ENCODE assay signal across 9 mouse cellular contexts in genomic region chr5:46445122-46445521, GRCm38 (mm10).
DNase-seq lines count a peak whose midpoint lies in the region; ATAC-seq and TF ChIP-seq lines count a peak whose summit lies in the region.
"Had no signal": no experiment of that assay in that cellular context is flagged by ENCODE, and none has a peak within 500 bp of the region (broad histone marks: within the 10 kb centered on the region; RNA-seq: fewer than 3 reads in every experiment).

No protein-coding gene starts in this region.

- WGBS in kidney, postnatal 0 days, result 25% methylated on average over 7 of the region's 7 CpGs
- 31% methylated on average over 7 of the region's 7 CpGs for WGBS in embryonic facial prominence, embryonic 11.5 days
- 31% methylated on average over 7 of the region's 7 CpGs for WGBS in hindbrain, postnatal 0 days
- 12% methylated on average over 7 of the region's 7 CpGs for WGBS in neural tube, embryonic 12.5 days

- no peaks in the 10 kb centered on the region for H3K27me3 ChIP-seq in kidney, postnatal 0 days (ENCODE audit: insufficient read depth, low read length)
- no peaks in the 10 kb centered on the region for H3K27me3 ChIP-seq in embryonic facial prominence, embryonic 11.5 days (ENCODE audit: control insufficient read depth, insufficient read depth, low read length)
- no peaks in the 10 kb centered on the region for H3K27me3 ChIP-seq in hindbrain, postnatal 0 days (ENCODE audit: insufficient read depth, low read length)
- H3K27me3 ChIP-seq in neural tube, embryonic 12.5 days (replicated peaks), result no peaks in the 10 kb centered on the region

- DNase-seq in kidney, postnatal 0 days (ENCODE audit: low spot score), result no peak
- no peak for DNase-seq in kidney, adult 8-10 months
- DNase-seq in embryonic facial prominence, embryonic 11.5 days (ENCODE audit: low spot score), result peak; percentile 30
- DNase-seq in hindbrain, postnatal 0 days (ENCODE audit: low spot score), result no peak
- no peak for DNase-seq in adrenal gland, adult 18-20 months (ENCODE audit: low spot score in 2 of 2)
- DNase-seq in testis, postnatal 14 days (ENCODE audit: low spot score), result no peak
- DNase-seq: kidney, adult 9 months; right cerebral cortex, postnatal 14 days had no signal

- no peaks in the 10 kb centered on the region; the same call in 1 of the 2 replicates for H3K4me1 ChIP-seq in kidney, postnatal 0 days (replicated peaks; ENCODE audit: insufficient read depth, low read length)
- H3K4me1 ChIP-seq in embryonic facial prominence, embryonic 11.5 days (ENCODE audit: control insufficient read depth, insufficient read depth, low read length), result no peaks in the 10 kb centered on the region
- H3K4me1 ChIP-seq in hindbrain, postnatal 0 days (ENCODE audit: insufficient read depth, low read length), result no peaks in the 10 kb centered on the region
- peaks cover 4% of the 10 kb centered on the region; the same call in 1 of the 2 replicates for H3K4me1 ChIP-seq in neural tube, embryonic 12.5 days

- no peaks in the 10 kb centered on the region for H3K36me3 ChIP-seq in kidney, postnatal 0 days (ENCODE audit: insufficient read depth, low read length)
- no peaks in the 10 kb centered on the region for H3K36me3 ChIP-seq in embryonic facial prominence, embryonic 11.5 days (replicated peaks; ENCODE audit: control insufficient read depth, insufficient read depth, low read depth, low read length)
- no peaks in the 10 kb centered on the region for H3K36me3 ChIP-seq in hindbrain, postnatal 0 days (ENCODE audit: insufficient read depth, low read length)
- no peaks in the 10 kb centered on the region for H3K36me3 ChIP-seq in neural tube, embryonic 12.5 days

- H3K27ac ChIP-seq in kidney, postnatal 0 days, result no peak overlapping the region
- no peak overlapping the region for H3K27ac ChIP-seq in embryonic facial prominence, embryonic 11.5 days (replicated peaks; ENCODE audit: low read depth, low read length)
- H3K27ac ChIP-seq in hindbrain, postnatal 0 days, result no peak overlapping the region
- no peak overlapping the region for H3K27ac ChIP-seq in neural tube, embryonic 12.5 days

- no peak overlapping the region for H3K4me3 ChIP-seq in kidney, postnatal 0 days (replicated peaks; ENCODE audit: low read depth, low read length)
- H3K4me3 ChIP-seq in embryonic facial prominence, embryonic 11.5 days (ENCODE audit: low read depth, low read length), result no peak overlapping the region
- no peak overlapping the region for H3K4me3 ChIP-seq in hindbrain, postnatal 0 days (ENCODE audit: low read length)
- no peak overlapping the region for H3K4me3 ChIP-seq in neural tube, embryonic 12.5 days

- no peak for ATAC-seq in kidney, postnatal 0 days (replicated peaks; ENCODE audit: low FRiP score, low read depth)
- no peak for ATAC-seq in embryonic facial prominence, embryonic 11.5 days (replicated peaks; ENCODE audit: insufficient number of reproducible peaks, low FRiP score, low TSS enrichment, low read depth)
- no peak for ATAC-seq in hindbrain, postnatal 0 days
- ATAC-seq in neural tube, embryonic 12.5 days (ENCODE audit: low FRiP score, low read depth), result peak; percentile 46; the same call in 1 of the 2 replicates

- H3K9ac ChIP-seq in kidney, postnatal 0 days (ENCODE audit: low read depth, low read length), result no peak overlapping the region
- H3K9ac ChIP-seq in embryonic facial prominence, embryonic 11.5 days (replicated peaks; ENCODE audit: low read length), result no peak overlapping the region
- no peak overlapping the region for H3K9ac ChIP-seq in hindbrain, postnatal 0 days (replicated peaks; ENCODE audit: low read length)
- no peak overlapping the region for H3K9ac ChIP-seq in neural tube, embryonic 12.5 days

- H3K4me2 ChIP-seq in kidney, postnatal 0 days (ENCODE audit: low read length), result 0 out of 2 replicates have a peak overlapping the region, but pooled peaks have one; percentile 28
- H3K4me2 ChIP-seq in embryonic facial prominence, embryonic 11.5 days (ENCODE audit: low read depth, low read length), result no peak overlapping the region
- 0 out of 2 replicates have a peak overlapping the region, but pooled peaks have one; percentile 27 for H3K4me2 ChIP-seq in hindbrain, postnatal 0 days (ENCODE audit: low read depth, low read length)
- H3K4me2 ChIP-seq in neural tube, embryonic 12.5 days (replicated peaks), result 0 out of 2 replicates have a peak overlapping the region, but pooled peaks have one; percentile 34

- TF ChIP-seq CTCF in kidney, postnatal 0 days (IDR thresholded peaks at IDR 0.05; ENCODE audit: low read depth), result no peak
- no peak for TF ChIP-seq CTCF in hindbrain, postnatal 0 days (IDR thresholded peaks at IDR 0.05; ENCODE audit: low read depth)

- no peaks in the 10 kb centered on the region for H3K9me3 ChIP-seq in kidney, postnatal 0 days (replicated peaks; ENCODE audit: low read length)
- H3K9me3 ChIP-seq in embryonic facial prominence, embryonic 11.5 days (replicated peaks; ENCODE audit: control insufficient read depth, low read length), result no peaks in the 10 kb centered on the region
- no peaks in the 10 kb centered on the region for H3K9me3 ChIP-seq in hindbrain, postnatal 0 days (ENCODE audit: low read length)
- no peaks in the 10 kb centered on the region for H3K9me3 ChIP-seq in neural tube, embryonic 12.5 days
